Mouse (Mus musculus): ENCODE data around the gene Olfr1356.
"Not testable (repeated sequence)": the region's sequence is repeated elsewhere in the genome, so short reads cannot be mapped to it uniquely, and the experiment has no call there.

Olfr1356 gene

GRCm38 (mm10) chr10:78852066-78852465, at the start of gene Olfr1356:
Gene Olfr1356, minus strand, starts transcription at chr10:78852166.
- no peak for DNase-seq (ENCODE audit: low read depth)

- DNase-seq (ENCODE audit: low read depth), result no peak
These were observed 23.3 kb upstream of the Olfr1356 start, which contains the start of gene Olfr1355 for GRCm38 (mm10) chr10:78875240-78875639. Gene Olfr1355, plus strand, starts transcription at chr10:78875540.

GRCm38 (mm10) chr10:78840456-78840855, 11.5 kb downstream of the Olfr1356 start:
- DNase-seq (ENCODE audit: low read depth), result not testable (repeated sequence)

GRCm38 (mm10) chr10:78812358-78813060, 39.5 kb downstream of the Olfr1356 start:
- DNase-seq (ENCODE audit: low read depth), result no peak

GRCm38 (mm10) chr10:78801449-78801848, 50.5 kb downstream of the Olfr1356 start:
- DNase-seq (ENCODE audit: low read depth), result no peak

All from c-Kit-positive CD71-negative TER-119-negative erythroid progenitor cells, embryonic 14.5 days (primary cell).